8 mouse cellular contexts compared by ENCODE assay signal in genomic region chr1:135148476-135148875, GRCm38 (mm10). TPM values are rescaled to one million over a fixed set of nuclear protein-coding genes. Genes with fewer than 3 reads are reported as not detected.
DNase-seq lines count a peak whose midpoint lies in the region; ATAC-seq and TF ChIP-seq lines count a peak whose summit lies in the region.

No protein-coding gene starts in this region.

- TF ChIP-seq POLR2A in MEL (IDR thresholded peaks at IDR 0.05; ENCODE audit: control insufficient read depth in 1 of 2, insufficient read depth in 1 of 2, low read depth in 1 of 2, low read length in 2 of 2, poor library complexity in 1 of 2), result no peak

- H3K9me3 ChIP-seq in heart, embryonic 13.5 days, result no peaks in the 10 kb centered on the region
- H3K9me3 ChIP-seq in MEL (replicated peaks; ENCODE audit: insufficient read depth, low read length), result no peaks in the 10 kb centered on the region
- H3K9me3 ChIP-seq in hindbrain, embryonic 10.5 days, result no peaks in the 10 kb centered on the region

- WGBS in heart, embryonic 13.5 days, result 75% methylated on average over 4 of the region's 4 CpGs
- 77% methylated on average over 4 of the region's 4 CpGs for WGBS in hindbrain, embryonic 10.5 days
- 81% methylated on average over 4 of the region's 4 CpGs for whole genome bisulfite sequencing in macrophage (ENCODE audit: missing documents)

- H3K9ac ChIP-seq in heart, embryonic 13.5 days, result no peak overlapping the region
- H3K9ac ChIP-seq in MEL (ENCODE audit: control insufficient read depth, low read depth, low read length, poor library complexity, severe bottlenecking), result peak overlapping the region; percentile 98

- no peak for TF ChIP-seq CTCF in MEL (IDR thresholded peaks at IDR 0.05 in 2 of 3, conservative IDR thresholded peaks at IDR 0.05 in 1 of 3; ENCODE audit: control insufficient read depth in 1 of 3, insufficient read depth in 1 of 3, low read depth in 2 of 3, low read length in 3 of 3, poor library complexity in 1 of 3, severe bottlenecking in 1 of 3)

- H3K36me3 ChIP-seq in heart, embryonic 13.5 days, result peaks cover 19% of the 10 kb centered on the region
- H3K36me3 ChIP-seq in MEL (ENCODE audit: control insufficient read depth in 1 of 2, insufficient read depth in 2 of 2, low read length in 2 of 2) (peaks cover 6 to 13% of the 10 kb centered on the region in 2 experiments), macrophage (ENCODE audit: inconsistent target) (peaks cover 28% of the 10 kb centered on the region; the same call in 1 of the 2 replicates)
- H3K36me3 ChIP-seq in hindbrain, embryonic 10.5 days, result peaks cover 16% of the 10 kb centered on the region

- TF ChIP-seq RAD21 in MEL (IDR thresholded peaks at IDR 0.05; ENCODE audit: low read depth, low read length), result no peak

- H3K4me2 ChIP-seq in heart, embryonic 13.5 days, result peak overlapping the region; percentile 83

- TF ChIP-seq EP300 in MEL (IDR thresholded peaks at IDR 0.05; ENCODE audit: low read depth in 1 of 2, low read length in 2 of 2), result no peak

- no peak overlapping the region for H3K27ac ChIP-seq in heart, embryonic 13.5 days (replicated peaks)
- peak overlapping the region; percentile 53; the same call in 1 of the 2 replicates for H3K27ac ChIP-seq in MEL (ENCODE audit: control insufficient read depth, low read depth, low read length)
- peak overlapping the region; percentile 95 for H3K27ac ChIP-seq in hindbrain, embryonic 10.5 days
- H3K27ac ChIP-seq in macrophage, result peak overlapping the region; percentile 87

- H3K4me1 ChIP-seq in heart, embryonic 13.5 days, result peaks cover 26% of the 10 kb centered on the region
- H3K4me1 ChIP-seq in MEL (ENCODE audit: control insufficient read depth in 1 of 2, insufficient read depth in 2 of 2, low read length in 2 of 2), result peaks cover 0 to 9% of the 10 kb centered on the region in 2 experiments; a peak in 2 of 4 replicates
- peaks cover 26% of the 10 kb centered on the region for H3K4me1 ChIP-seq in hindbrain, embryonic 10.5 days (replicated peaks)

- H3K27me3 ChIP-seq in heart, embryonic 13.5 days (replicated peaks), result peaks cover 57% of the 10 kb centered on the region
- no peaks in the 10 kb centered on the region for H3K27me3 ChIP-seq in MEL (ENCODE audit: control insufficient read depth in 1 of 2, insufficient read depth in 2 of 2, low read length in 2 of 2)
- peaks cover 22% of the 10 kb centered on the region for H3K27me3 ChIP-seq in hindbrain, embryonic 10.5 days (ENCODE audit: insufficient read depth, poor library complexity, severe bottlenecking)

- H3K79me2 ChIP-seq in MEL (ENCODE audit: control insufficient read depth, insufficient read depth, low read length, poor library complexity) (peaks cover 22% of the 10 kb centered on the region), macrophage (ENCODE audit: inconsistent target) (peaks cover 61% of the 10 kb centered on the region)

- H3K4me3 ChIP-seq in heart, embryonic 13.5 days, result peak overlapping the region; percentile 80
- H3K4me3 ChIP-seq in MEL (ENCODE audit: control insufficient read depth in 1 of 2, insufficient read depth in 1 of 2, low read depth in 2 of 2, low read length in 2 of 2) (peak overlapping the region; percentile 73 to 97), macrophage (ENCODE audit: inconsistent target) (peak overlapping the region; percentile 96)
- peak overlapping the region; percentile 97 for H3K4me3 ChIP-seq in hindbrain, embryonic 10.5 days

- no peak for DNase-seq in heart, adult 9 months (ENCODE audit: low spot score in 2 of 2)
- no peak for DNase-seq in MEL (ENCODE audit: low read depth, low spot score)
- no peak for DNase-seq in hindbrain, embryonic 10.5 days (ENCODE audit: low spot score)
- DNase-seq in retina, embryonic 14.5 days (ENCODE audit: low spot score), result no peak
- no peak for DNase-seq in urinary bladder, postnatal 25 days (ENCODE audit: low spot score)
- DNase-seq in layer of hippocampus, postnatal 14 days (ENCODE audit: low spot score in 2 of 2), result no peak

- ATAC-seq in heart, embryonic 13.5 days (ENCODE audit: extremely low read depth, insufficient number of reproducible peaks, low FRiP score, low TSS enrichment), result no peak

TF ChIP-seq in MEL, 35 proteins besides CTCF, POLR2A, EP300 and RAD21:
- TF ChIP-seq KAT2A (conservative IDR thresholded peaks at IDR 0.05; ENCODE audit: low read depth, low read length) (no peak), MAZ (IDR thresholded peaks at IDR 0.05; ENCODE audit: low read depth, low read length) (no peak), POLR2AphosphoS5 (IDR thresholded peaks at IDR 0.05; ENCODE audit: borderline replicate concordance, low read depth, low read length) (no peak), NELFE (IDR thresholded peaks at IDR 0.05; ENCODE audit: low read depth, low read length) (no peak), CHD2 (IDR thresholded peaks at IDR 0.05; ENCODE audit: low read length) (no peak), USF2 (IDR thresholded peaks at IDR 0.05; ENCODE audit: borderline replicate concordance in 1 of 2, insufficient read depth in 1 of 2, low read depth in 1 of 2, low read length in 2 of 2) (no peak), CHD1 (IDR thresholded peaks at IDR 0.05; ENCODE audit: low read depth, low read length) (no peak), UBTF (IDR thresholded peaks at IDR 0.05; ENCODE audit: borderline replicate concordance, insufficient read depth, low read depth, low read length) (no peak), ZC3H11A (IDR thresholded peaks at IDR 0.05; ENCODE audit: low read depth, low read length) (no peak)
TF ChIP-seq in MEL: peak in this region for 0.

RNA-seq across cellular contexts. Expression of gene Arl8a, which starts 1.9 kb away (rescaled TPM):
- polyA plus RNA-seq in heart, embryonic 13.5 days (2015; fragmentation: Nextera tagmentation; extraction: Ambion mirVana), result 33.3 and 33.9 TPM in 2 replicates
- 8.0 and 9.0 TPM in 2 replicates for total RNA-seq in MEL (2012; rRNA removed)
- polyA plus RNA-seq in MEL (2012; ENCODE audit: insufficient read depth in 1 of 2, insufficient read length in 2 of 2, low read depth in 1 of 2, low replicate concordance in 2 of 2, missing spikeins in 1 of 2) (10 to 100 TPM in 1 of 2 experiments, not detected in 1; 47.7 TPM), macrophage (2018) (169 to 332 TPM (median 211 TPM) in 3 replicates)
- 61.1 and 95.3 TPM in 2 replicates for polyA plus RNA-seq in hindbrain, embryonic 10.5 days (2016; fragmentation: Nextera tagmentation; extraction: Ambion mirVana)
- 100 to 1,000 TPM; 289 to 598 (median 388) TPM for total RNA-seq in macrophage (2018; cell fraction: chromatin; rRNA removed)
- total RNA-seq in macrophage (2018; cell fraction: cytosol; rRNA removed), result 100 to 1,000 TPM; 209 to 299 (median 243) TPM
- 100 to 1,000 TPM; 250 to 405 (median 299) TPM for total RNA-seq in macrophage (2018; cell fraction: nucleus; rRNA removed)
- 100 to 1,000 TPM; 307 to 334 TPM for total RNA-seq in layer of hippocampus, postnatal 14 days (2021)

RNA-seq across cellular contexts. Expression of gene Ptpn7, which starts 16.0 kb away (rescaled TPM):
- polyA plus RNA-seq in heart, embryonic 13.5 days (2015; fragmentation: Nextera tagmentation; extraction: Ambion mirVana), result 1.2 and 1.4 TPM in 2 replicates
- total RNA-seq in MEL (2012; rRNA removed), result 173 and 202 TPM in 2 replicates
- polyA plus RNA-seq in MEL (2012; ENCODE audit: insufficient read depth in 1 of 2, insufficient read length in 2 of 2, low read depth in 1 of 2, low replicate concordance in 2 of 2, missing spikeins in 1 of 2) (100 to 1,000 TPM in 1 of 2 experiments, not detected in 1; 215 TPM), macrophage (2018) (25.1 to 57.9 TPM (median 26.9 TPM) in 3 replicates)
- 1.7 and 2.7 TPM in 2 replicates for polyA plus RNA-seq in hindbrain, embryonic 10.5 days (2016; fragmentation: Nextera tagmentation; extraction: Ambion mirVana)
- total RNA-seq in macrophage (2018; cell fraction: chromatin; rRNA removed), result 10 to 100 TPM in 21 of 26 experiments, 1 to 10 TPM in 5; 4.0 to 47.8 (median 24.6) TPM
- 10 to 100 TPM in 25 of 26 experiments, 1 to 10 TPM in 1; 8.1 to 42.2 (median 27.2) TPM for total RNA-seq in macrophage (2018; cell fraction: cytosol; rRNA removed)
- 10 to 100 TPM in 20 of 26 experiments, 1 to 10 TPM in 6; 4.6 to 57.7 (median 19.2) TPM for total RNA-seq in macrophage (2018; cell fraction: nucleus; rRNA removed)
- total RNA-seq in layer of hippocampus, postnatal 14 days (2021), result not detected

RNA-seq across cellular contexts. Expression of gene Gpr37l1, which starts 19.0 kb away (rescaled TPM):
- not detected in 2 replicates for polyA plus RNA-seq in heart, embryonic 13.5 days (2015; fragmentation: Nextera tagmentation; extraction: Ambion mirVana)
- not detected in 2 replicates for total RNA-seq in MEL (2012; rRNA removed)
- polyA plus RNA-seq in MEL (2012; ENCODE audit: insufficient read depth in 1 of 2, insufficient read length in 2 of 2, low read depth in 1 of 2, low replicate concordance in 2 of 2, missing spikeins in 1 of 2) (not detected), macrophage (2018) (not detected in 3 replicates)
- polyA plus RNA-seq in hindbrain, embryonic 10.5 days (2016; fragmentation: Nextera tagmentation; extraction: Ambion mirVana), result not detected in 2 replicates
- not detected for total RNA-seq in macrophage (2018; cell fraction: chromatin; rRNA removed)
- total RNA-seq in macrophage (2018; cell fraction: cytosol; rRNA removed), result not detected
- total RNA-seq in macrophage (2018; cell fraction: nucleus; rRNA removed), result not detected
- 100 to 1,000 TPM; 186 to 187 TPM for total RNA-seq in layer of hippocampus, postnatal 14 days (2021)

RNA-seq across cellular contexts. Expression of gene Lgr6, which starts 43.4 kb away (rescaled TPM):
- polyA plus RNA-seq in heart, embryonic 13.5 days (2015; fragmentation: Nextera tagmentation; extraction: Ambion mirVana), result 1.3 and 2.7 TPM in 2 replicates
- 0.04 and 0.07 TPM in 2 replicates for total RNA-seq in MEL (2012; rRNA removed)
- polyA plus RNA-seq in MEL (2012; ENCODE audit: insufficient read depth in 1 of 2, insufficient read length in 2 of 2, low read depth in 1 of 2, low replicate concordance in 2 of 2, missing spikeins in 1 of 2), result under 1 TPM in 1 of 2 experiments, not detected in 1; 0.10 TPM
- 0.26 and 0.47 TPM in 2 replicates for polyA plus RNA-seq in hindbrain, embryonic 10.5 days (2016; fragmentation: Nextera tagmentation; extraction: Ambion mirVana)
- total RNA-seq in macrophage (2018; cell fraction: chromatin; rRNA removed), result not detected
- total RNA-seq in macrophage (2018; cell fraction: cytosol; rRNA removed), result not detected
- not detected for total RNA-seq in macrophage (2018; cell fraction: nucleus; rRNA removed)
- polyA plus RNA-seq in macrophage (2018), result not detected in 3 replicates
- total RNA-seq in layer of hippocampus, postnatal 14 days (2021), result 1 to 10 TPM; 1.6 to 2.5 TPM
